Mouse (Mus musculus) spleen, adult 12 weeks (tissue): ENCODE measurements around the gene Smpdl3b.
"Not testable (repeated sequence)": the region's sequence is repeated elsewhere in the genome, so short reads cannot be mapped to it uniquely, and the experiment has no call there.

ENCODE experiments used
- DNase-seq: peaks from one replicate; pipeline ENCODE4 v3.0.0; 2022; ENCODE audit warnings: low spot score

Gene Smpdl3b

GRCm38 (mm10) chr4:132780288-132780687 is 23.2 kb upstream of the Smpdl3b start:
- DNase-seq = no peak

DNA sequence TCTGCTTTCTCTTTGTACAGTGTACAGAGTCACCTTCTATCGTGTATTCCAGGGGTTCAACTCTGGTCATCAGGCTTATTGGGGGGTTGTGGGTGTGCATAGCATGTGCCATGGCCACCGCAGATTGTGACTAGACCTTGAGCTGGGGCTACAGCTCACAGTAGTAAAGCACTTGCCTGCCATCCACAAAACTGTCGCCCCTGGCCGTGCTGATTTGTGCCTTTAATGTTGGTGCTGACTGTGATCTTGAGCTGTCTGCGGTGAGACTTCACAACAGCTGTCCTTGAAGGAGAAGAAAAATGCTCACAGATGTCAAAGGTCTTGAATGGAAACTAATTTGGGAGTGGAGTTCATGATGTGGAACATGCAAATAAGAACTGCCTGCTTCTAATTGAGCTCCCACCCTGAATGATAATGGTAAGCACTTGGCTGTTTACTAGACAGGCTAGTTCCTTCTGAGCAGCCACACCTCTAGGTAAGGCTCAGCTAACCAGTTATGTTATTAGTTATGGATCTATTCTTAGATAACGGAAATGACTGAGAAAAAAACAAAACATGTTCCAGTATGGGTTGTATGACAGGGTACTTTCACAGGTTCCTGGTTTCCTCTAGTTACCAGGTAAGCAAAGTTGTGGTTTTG is 21.6 kb upstream of the Smpdl3b start:
- DNase-seq = no peak

GRCm38 (mm10) chr4:132776764-132777163 is 19.7 kb upstream of the Smpdl3b start:
- peak; percentile 56 for DNase-seq

- DNase-seq = no peak
These were observed 17.9 kb upstream of the Smpdl3b start for GRCm38 (mm10) chr4:132774905-132775304.

DNA sequence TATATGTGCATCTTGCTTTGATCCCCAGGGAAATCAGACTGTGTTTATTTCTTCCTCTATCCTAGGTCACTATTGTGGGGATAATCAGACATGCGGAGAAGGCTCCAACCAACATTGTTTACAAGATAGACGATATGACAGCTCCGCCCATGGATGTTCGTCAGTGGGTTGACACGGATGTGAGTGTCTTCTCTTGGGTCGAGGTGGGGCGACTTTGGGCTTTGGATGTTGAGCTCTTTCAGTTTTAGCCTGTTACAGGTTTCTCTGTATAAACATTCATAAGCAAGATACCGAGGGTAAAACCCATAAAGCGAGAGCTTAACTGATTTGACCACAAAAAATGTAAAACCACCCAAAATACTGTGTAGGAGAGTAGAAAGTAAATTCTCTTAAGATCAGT is 14.7 kb upstream of the Smpdl3b start:
- no peak for DNase-seq

DNA sequence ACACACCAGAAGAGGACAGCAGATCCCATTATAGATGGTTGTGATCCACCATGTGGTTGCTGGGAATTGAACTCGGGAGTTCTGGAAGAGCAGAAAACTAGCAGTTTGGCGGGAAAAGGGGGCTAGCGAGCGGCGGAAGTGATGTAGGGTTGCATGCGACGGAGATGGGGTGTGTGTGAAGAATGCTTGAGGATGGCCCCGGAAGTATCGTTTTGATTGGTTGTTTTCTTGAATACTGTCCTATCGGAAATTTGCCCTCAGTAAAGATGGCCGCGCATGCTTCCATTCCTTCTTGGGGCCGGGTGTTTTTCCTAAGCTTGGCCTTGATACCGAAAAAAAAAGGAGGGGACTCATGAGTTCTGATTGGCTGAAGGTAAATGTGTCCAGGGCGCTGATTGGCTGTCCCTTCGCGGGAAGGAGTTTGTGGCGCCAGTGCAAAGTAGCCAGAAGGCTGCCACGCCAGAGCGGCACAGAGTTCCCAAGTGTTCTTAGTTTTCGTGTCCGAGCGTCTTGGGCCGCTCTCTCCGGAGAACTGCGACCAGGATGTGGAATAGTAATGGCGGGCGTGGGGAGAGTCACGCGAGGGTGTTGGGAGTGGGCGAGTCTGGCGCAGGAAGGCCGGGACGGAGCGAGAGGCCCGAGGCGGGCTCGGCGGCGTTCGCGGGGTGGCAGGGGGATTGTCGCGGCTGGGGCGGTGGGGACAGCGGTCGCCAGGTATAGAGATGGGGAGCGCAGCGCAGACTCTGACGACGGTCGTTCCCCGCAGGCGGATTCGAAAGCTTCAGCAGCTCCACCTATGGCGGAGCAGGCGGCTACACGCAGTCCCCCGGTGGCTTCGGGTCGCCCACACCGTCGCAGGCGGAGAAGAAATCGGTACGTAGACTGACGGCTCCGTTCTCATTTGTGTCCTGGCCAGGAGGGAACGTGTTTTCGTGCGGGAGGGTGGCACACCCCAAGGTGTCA is 11.1 kb upstream of the Smpdl3b start, which contains the start of gene Rpa2:
Gene Rpa2, plus strand, starts transcription at position 419 of the 963 bp plus-strand sequence.
- DNase-seq = peak; percentile 97

- DNase-seq = not testable (repeated sequence)
These were observed 6.1 kb upstream of the Smpdl3b start for GRCm38 (mm10) chr4:132763125-132763524.

DNA sequence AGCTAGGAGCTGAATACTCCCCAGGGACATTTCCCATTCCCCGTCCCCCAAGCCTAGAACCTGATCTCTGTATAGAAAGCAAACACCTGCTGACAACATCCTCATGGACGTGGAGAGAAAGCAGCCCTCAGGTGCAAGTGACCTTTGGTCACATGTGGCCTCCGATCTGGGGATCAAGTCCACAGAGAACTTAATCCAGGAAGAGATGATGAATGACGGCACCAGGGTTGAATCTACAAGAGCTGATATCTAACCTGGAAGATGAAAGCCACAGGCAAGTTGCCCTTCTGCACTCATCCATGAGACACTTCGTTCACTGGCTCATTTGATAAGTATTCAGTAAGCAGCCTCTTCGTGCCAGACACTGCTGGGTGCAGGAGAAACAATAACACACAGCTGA is 5.5 kb upstream of the Smpdl3b start:
- no peak for DNase-seq

DNA sequence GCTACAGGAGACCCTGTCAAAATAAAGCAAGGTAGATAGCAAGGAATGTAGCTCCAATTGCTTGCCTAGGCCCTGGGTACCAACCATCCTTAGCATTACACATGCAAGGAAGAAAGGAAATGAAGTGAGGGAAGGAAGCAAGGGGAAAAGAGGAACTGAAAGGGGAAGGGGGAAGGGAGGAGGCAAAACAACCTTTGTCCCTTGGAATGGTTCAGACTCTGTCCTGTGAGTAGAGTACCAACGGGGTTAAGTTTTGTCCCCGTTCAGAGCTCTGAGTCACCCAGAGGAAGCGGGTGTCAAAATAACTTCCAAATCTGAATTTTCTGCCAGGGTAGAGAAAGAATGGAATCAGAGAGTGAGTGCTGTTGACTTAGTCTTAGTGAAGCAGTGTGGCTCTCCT is 3.2 kb upstream of the Smpdl3b start:
- DNase-seq = no peak

DNA sequence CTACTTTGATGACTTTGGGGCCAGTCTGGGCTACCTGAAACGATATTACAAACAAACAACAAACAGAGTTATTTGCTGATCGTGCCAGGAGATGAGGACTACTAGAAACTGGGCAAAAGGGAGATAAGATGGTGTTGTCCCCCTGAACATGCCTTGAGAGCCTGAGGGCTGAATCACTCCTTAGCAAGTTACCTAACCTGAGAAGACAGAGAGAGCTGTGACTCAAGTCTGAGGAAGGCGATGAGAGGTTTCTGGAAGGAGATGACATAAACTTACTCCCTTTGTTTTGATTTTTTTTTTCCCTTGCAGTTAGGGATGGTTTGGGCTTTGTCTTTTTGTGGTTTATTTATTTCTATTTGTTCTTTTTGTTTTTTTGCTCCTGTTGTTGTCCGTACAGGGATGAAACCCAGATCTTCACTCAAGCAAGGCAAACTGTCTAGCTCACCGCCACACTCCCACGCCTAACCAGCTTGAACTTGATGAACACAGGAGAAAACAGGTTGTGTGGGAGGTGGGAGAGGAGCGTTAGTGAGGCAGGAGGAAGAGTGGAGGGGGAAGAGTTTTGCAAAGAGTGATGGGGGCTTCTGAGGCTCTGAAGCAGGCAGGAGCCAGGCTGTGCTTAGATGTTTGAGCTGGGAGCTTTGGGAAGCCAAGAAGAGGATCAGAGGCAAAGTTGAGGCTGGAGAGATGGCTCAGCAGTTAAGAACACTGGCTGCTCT is 740 bp upstream of the Smpdl3b start:
- DNase-seq = no peak

DNA sequence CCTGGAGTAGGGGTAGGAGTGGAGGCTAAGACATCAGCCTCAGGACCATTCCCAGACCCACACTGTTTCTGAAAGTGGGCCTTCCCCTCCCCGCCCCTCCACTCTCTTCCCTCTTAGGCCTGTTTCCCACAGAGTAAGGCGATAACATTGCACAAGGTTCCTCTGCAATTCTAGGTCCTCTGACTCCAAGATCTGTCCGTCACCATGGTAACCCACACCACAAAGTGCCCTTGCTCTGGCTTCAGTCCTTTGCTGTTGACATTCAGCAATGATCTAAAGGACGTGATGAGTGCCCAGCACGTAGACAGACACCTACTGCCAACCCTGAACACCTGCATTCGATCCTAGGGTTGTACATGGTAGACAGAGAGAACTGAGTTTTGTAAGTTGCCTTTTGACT is 4.1 kb downstream of the Smpdl3b start:
- DNase-seq = no peak

GRCm38 (mm10) chr4:132749258-132749982 is 7.6 kb downstream of the Smpdl3b start:
- DNase-seq = no peak

DNA sequence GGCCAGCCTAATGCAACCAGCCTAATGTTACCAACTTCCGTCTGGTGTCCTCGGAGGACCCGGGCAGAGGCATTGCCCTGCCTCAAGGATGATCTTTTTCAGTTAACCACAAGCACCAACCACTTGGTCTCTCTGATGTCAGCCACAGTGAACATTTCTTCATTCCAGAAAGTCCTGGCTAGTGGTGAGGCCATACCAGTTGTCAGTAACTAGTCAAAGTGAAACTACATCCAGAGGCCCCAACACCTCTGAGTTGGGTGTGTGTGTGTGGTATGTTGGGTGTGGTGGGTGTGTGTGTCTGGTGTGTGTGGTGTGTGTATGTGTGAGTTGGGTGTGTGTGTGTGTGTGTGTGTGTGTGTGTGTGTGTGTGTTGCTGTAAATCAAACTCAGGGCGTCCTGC is 8.3 kb downstream of the Smpdl3b start:
- DNase-seq = no peak

DNA sequence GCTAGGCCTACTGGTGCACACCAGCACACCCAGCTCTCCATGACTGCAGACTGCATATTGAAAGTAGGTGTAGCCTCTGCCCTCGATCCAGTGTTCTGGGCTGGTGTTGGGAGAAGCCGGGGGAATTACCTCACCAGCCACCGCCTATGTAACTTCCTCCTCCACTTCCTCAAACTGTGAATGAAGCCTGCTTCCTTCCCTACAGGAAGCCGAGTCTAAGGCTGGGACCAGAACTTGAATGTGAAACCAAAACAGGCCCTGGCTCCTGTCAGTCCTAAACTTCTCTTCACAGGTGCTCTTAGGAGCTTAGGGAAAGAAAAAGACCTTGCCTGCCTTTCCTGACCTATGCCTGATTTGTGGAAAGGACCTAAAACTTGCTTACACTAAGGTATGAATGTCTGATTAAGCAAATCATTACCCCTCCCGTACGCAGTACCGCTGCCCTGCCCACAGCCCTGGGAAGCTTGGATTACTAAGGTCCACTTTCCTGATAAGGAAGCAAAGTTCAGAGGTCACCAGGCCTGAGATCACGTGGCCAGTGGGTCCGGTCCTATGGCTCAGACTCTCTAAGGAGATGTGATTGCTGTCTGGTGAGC is 9.3 kb downstream of the Smpdl3b start:
- DNase-seq = peak; percentile 21

GRCm38 (mm10) chr4:132746911-132747517 is 10.0 kb downstream of the Smpdl3b start:
- no peak for DNase-seq

DNA sequence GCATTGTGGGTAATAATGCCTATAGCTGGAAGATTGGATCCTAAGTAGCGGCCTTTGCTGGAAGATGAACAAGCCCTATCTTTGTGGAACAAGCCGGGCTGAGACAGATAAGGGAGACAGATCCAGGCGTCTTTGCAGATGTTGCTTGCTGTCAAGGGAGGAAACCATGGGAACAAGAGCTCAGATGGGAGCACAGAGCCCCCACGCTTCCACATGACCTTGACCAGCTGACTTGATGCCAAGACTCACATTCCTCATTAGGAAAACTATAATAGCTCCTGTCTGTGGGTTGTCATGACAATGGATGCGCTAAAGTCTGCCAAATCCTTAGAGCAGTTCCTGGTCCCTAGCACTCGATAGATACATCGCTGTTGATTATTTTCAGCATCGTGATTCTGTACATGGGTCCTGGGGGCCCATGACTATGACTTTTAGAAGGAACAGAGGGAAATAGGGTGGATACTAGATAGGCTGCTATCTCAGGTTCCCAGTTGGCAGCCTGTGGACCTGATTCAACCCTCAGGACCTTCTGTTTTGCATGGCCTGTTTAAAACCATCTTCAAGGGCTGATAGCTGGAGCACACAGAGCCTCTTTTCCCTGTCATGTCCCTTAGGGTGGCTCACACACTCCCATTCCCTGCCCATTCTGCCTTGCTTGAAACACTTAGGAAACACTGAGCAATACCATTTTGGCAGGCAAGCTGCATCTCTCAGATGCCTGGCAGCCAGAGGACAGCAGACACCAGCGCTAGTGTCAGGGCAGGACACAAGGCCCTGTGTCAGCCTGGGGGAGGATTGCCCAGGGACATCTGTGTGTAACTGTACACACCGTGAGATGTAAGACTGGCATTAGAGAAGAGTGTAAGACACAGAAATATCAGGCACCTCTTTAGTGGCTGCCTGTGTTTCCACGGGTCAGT is 12.8 kb downstream of the Smpdl3b start:
- DNase-seq = no peak

DNA sequence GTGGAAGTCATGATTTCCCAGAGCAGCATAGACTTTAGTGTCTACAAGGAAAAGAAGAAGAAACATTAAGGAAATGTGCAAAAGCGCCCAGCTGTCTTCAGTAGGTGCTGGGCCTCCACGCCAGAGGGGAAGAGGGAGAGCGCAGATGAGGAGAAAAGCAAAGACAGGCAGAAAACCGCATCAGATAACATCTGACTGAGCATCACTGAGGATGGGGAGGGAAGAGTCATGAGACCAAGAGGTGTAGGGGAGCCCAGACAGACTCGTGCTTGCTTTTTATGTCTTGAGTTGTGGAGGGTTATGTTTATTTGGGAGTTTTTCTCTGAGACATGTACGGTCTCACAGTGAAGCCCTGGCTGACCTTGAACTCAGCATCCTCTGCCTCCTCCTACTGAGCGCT is 15.6 kb downstream of the Smpdl3b start:
- DNase-seq = no peak

DNA sequence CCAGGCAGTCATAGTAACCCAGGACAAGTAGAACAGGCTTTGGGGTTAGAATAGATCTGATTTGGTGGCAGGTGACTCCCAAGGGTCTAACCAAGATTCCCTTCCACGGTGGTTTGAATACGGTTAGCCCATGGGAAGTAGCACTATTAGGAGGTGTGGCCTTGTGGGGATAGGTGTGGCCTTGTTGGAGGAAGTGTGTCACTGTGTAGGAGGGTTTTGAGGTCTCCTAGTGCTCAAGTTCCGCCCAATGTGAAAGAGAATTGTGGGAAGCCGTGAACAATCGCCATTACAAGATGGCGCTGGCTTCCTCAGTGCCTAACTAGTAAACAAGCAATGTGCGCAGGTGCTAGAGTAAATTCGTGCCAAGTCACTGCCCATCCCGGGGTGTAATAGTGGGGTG is 19.9 kb downstream of the Smpdl3b start:
- not testable (repeated sequence) for DNase-seq

DNA sequence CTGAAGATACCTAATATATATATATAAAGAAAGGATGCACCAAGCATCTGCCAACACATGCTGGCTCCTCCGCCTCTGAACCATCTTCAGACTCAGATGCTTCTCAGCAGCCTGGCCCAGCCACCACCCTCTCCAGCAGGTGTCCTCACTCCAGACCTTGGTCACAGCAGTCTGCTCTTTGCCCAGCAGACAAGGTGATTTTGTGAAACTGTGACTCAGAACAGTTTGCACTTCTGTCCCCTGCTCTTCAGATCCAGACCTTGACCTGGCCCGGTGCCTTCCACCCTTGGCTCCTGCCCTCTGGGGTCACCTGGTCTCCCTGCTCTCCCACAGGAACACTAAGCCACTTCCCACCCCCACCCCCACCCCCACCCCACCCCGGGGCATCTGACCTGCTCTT is 21.2 kb downstream of the Smpdl3b start:
- no peak for DNase-seq

DNA sequence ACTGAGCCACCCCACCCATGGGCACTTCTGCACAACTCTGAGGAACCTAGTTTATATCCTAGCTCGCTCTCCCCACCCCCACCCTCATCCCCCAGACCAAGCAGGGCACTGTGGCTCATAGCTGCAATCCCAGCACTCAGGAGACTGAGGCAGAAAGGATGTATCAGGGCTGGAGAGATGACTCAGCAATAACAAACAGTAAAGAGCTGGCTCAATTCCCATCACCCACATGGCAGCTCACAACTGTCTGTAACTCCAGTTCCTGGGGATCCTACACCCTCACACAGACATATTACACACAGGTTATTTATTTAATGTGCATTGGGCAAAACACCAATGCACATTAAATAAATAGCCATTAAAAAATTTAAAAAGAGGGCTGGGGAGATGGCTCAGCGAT is 21.7 kb downstream of the Smpdl3b start:
- DNase-seq = no peak
